Mouse (Mus musculus): ENCODE measurements at regions not wholly inside any gene's neighbourhood (a gene's known extent, or its start where the extent isn't known, plus 50 kb on each side); places are given as distances from the start of the nearest gene placed in this dataset.

- Histone ChIP-seq H3K4me3 (ENCODE audit: low read depth, low read length) (no peak overlapping the region), H3K4me2 (ENCODE audit: low read depth) (no peak overlapping the region), H3K36me3 (ENCODE audit: insufficient read depth) (no peaks in the 10 kb centered on the region), H3K9ac (no peak overlapping the region), H3K27ac (ENCODE audit: low read depth, low read length) (no peak overlapping the region), H3K4me1 (ENCODE audit: insufficient read depth) (no peaks in the 10 kb centered on the region), H3K27me3 (ENCODE audit: insufficient read depth, low read length) (0 out of 2 replicates have a peak, but pooled peaks cover 5% of the 10 kb centered on the region), H3K9me3 (ENCODE audit: low read length) (no peaks in the 10 kb centered on the region)
- DNase-seq (no peak), ATAC-seq (no peak)
- no peak for TF ChIP-seq CTCF (IDR thresholded peaks at IDR 0.05; ENCODE audit: low read depth)
Observed at GRCm38 (mm10) chr8:103324016-103324665, 538.7 kb upstream of the Cdh11 start.

- TF ChIP-seq CTCF (IDR thresholded peaks at IDR 0.05; ENCODE audit: low read depth), result no peak
- Histone ChIP-seq H3K4me3 (ENCODE audit: low read depth, low read length) (no peak overlapping the region), H3K27ac (ENCODE audit: low read depth, low read length) (no peak overlapping the region), H3K4me1 (ENCODE audit: insufficient read depth) (no peaks in the 10 kb centered on the region), H3K9me3 (ENCODE audit: low read length) (no peaks in the 10 kb centered on the region), H3K27me3 (ENCODE audit: insufficient read depth, low read length) (no peaks in the 10 kb centered on the region), H3K36me3 (ENCODE audit: insufficient read depth) (no peaks in the 10 kb centered on the region), H3K9ac (no peak overlapping the region), H3K4me2 (ENCODE audit: low read depth) (no peak overlapping the region)
- ATAC-seq (no peak), DNase-seq (no peak)
- WGBS, result 58% methylated on average over 2 of the region's 2 CpGs
Observed at GRCm38 (mm10) chr8:103331415-103331814, 546.0 kb upstream of the Cdh11 start.

GRCm38 (mm10) chr8:103337314-103337713, 551.9 kb upstream of the Cdh11 start:
- no peak overlapping the region for H3K27ac ChIP-seq (ENCODE audit: low read depth, low read length)
- no peaks in the 10 kb centered on the region for H3K9me3 ChIP-seq (ENCODE audit: low read length)
- H3K36me3 ChIP-seq (ENCODE audit: insufficient read depth), result no peaks in the 10 kb centered on the region
- WGBS, result 97% methylated on average over 3 of the region's 3 CpGs
- no peak for DNase-seq
- H3K4me3 ChIP-seq (ENCODE audit: low read depth, low read length), result no peak overlapping the region
- H3K27me3 ChIP-seq (ENCODE audit: insufficient read depth, low read length), result no peaks in the 10 kb centered on the region
- no peak for ATAC-seq
- no peak overlapping the region for H3K4me2 ChIP-seq (ENCODE audit: low read depth)
- H3K4me1 ChIP-seq (ENCODE audit: insufficient read depth), result no peaks in the 10 kb centered on the region
- no peak overlapping the region for H3K9ac ChIP-seq
- TF ChIP-seq CTCF (IDR thresholded peaks at IDR 0.05; ENCODE audit: low read depth), result no peak

- no peak for TF ChIP-seq CTCF (IDR thresholded peaks at IDR 0.05; ENCODE audit: low read depth)
Observed at GRCm38 (mm10) chr8:103339042-103339441, 553.6 kb upstream of the Cdh11 start.

GRCm38 (mm10) chr8:103339951-103340350, 554.5 kb upstream of the Cdh11 start:
- DNase-seq, result no peak
- Histone ChIP-seq H3K27ac (ENCODE audit: low read depth, low read length) (no peak overlapping the region), H3K36me3 (ENCODE audit: insufficient read depth) (no peaks in the 10 kb centered on the region), H3K9ac (no peak overlapping the region), H3K4me3 (ENCODE audit: low read depth, low read length) (no peak overlapping the region), H3K4me1 (ENCODE audit: insufficient read depth) (no peaks in the 10 kb centered on the region), H3K4me2 (ENCODE audit: low read depth) (no peak overlapping the region), H3K27me3 (ENCODE audit: insufficient read depth, low read length) (no peaks in the 10 kb centered on the region), H3K9me3 (ENCODE audit: low read length) (no peaks in the 10 kb centered on the region)
- no peak for ATAC-seq
- 90% methylated on average over 5 of the region's 5 CpGs for WGBS
- TF ChIP-seq CTCF (IDR thresholded peaks at IDR 0.05; ENCODE audit: low read depth), result no peak

More at GRCm38 (mm10) chr8:103339042-103339441, 553.6 kb upstream of the Cdh11 start:
- H3K4me1 ChIP-seq (ENCODE audit: insufficient read depth), result no peaks in the 10 kb centered on the region
- 71% methylated on average over 2 of the region's 2 CpGs for WGBS
- H3K36me3 ChIP-seq (ENCODE audit: insufficient read depth), result no peaks in the 10 kb centered on the region
- no peak overlapping the region for H3K4me3 ChIP-seq (ENCODE audit: low read depth, low read length)
- H3K4me2 ChIP-seq (ENCODE audit: low read depth), result no peak overlapping the region
- H3K9ac ChIP-seq, result no peak overlapping the region
- no peak overlapping the region for H3K27ac ChIP-seq (ENCODE audit: low read depth, low read length)
- peak; percentile 72 for ATAC-seq
- H3K9me3 ChIP-seq (ENCODE audit: low read length), result no peaks in the 10 kb centered on the region
- peak; percentile 36 for DNase-seq
- H3K27me3 ChIP-seq (ENCODE audit: insufficient read depth, low read length), result no peaks in the 10 kb centered on the region

GRCm38 (mm10) chr8:103343891-103344290, 558.4 kb upstream of the Cdh11 start:
- TF ChIP-seq CTCF (IDR thresholded peaks at IDR 0.05; ENCODE audit: low read depth), result no peak
- DNase-seq (peak; percentile 46), ATAC-seq (peak; percentile 70)
- H3K36me3 ChIP-seq (ENCODE audit: insufficient read depth), result no peaks in the 10 kb centered on the region
- H3K27me3 ChIP-seq (ENCODE audit: insufficient read depth, low read length), result no peaks in the 10 kb centered on the region
- no peak overlapping the region for H3K27ac ChIP-seq (ENCODE audit: low read depth, low read length)
- H3K9ac ChIP-seq, result no peak overlapping the region
- no peak overlapping the region for H3K4me3 ChIP-seq (ENCODE audit: low read depth, low read length)
- no peaks in the 10 kb centered on the region for H3K9me3 ChIP-seq (ENCODE audit: low read length)
- no peaks in the 10 kb centered on the region for H3K4me1 ChIP-seq (ENCODE audit: insufficient read depth)
- H3K4me2 ChIP-seq (ENCODE audit: low read depth), result no peak overlapping the region
- WGBS, result 88% methylated on average over 3 of the region's 3 CpGs

GRCm38 (mm10) chr8:103344871-103345270, 559.4 kb upstream of the Cdh11 start:
- Histone ChIP-seq H3K4me2 (ENCODE audit: low read depth) (no peak overlapping the region), H3K27me3 (ENCODE audit: insufficient read depth, low read length) (no peaks in the 10 kb centered on the region), H3K4me3 (ENCODE audit: low read depth, low read length) (no peak overlapping the region), H3K9me3 (ENCODE audit: low read length) (no peaks in the 10 kb centered on the region), H3K4me1 (ENCODE audit: insufficient read depth) (no peaks in the 10 kb centered on the region), H3K36me3 (ENCODE audit: insufficient read depth) (no peaks in the 10 kb centered on the region), H3K27ac (ENCODE audit: low read depth, low read length) (no peak overlapping the region), H3K9ac (no peak overlapping the region)
- TF ChIP-seq CTCF (IDR thresholded peaks at IDR 0.05; ENCODE audit: low read depth), result no peak
- DNase-seq (no peak), ATAC-seq (no peak)
- WGBS, result 62% methylated on average over 2 of the region's 2 CpGs
